Mouse (Mus musculus): ENCODE measurements around the gene Slc25a54. TPM values are rescaled to one million over a fixed set of nuclear protein-coding genes. Genes with fewer than 3 reads are reported as not detected.

The Slc25a54 gene
- total and polyA plus RNA-seq, 3 experiments = not detected

- Histone ChIP-seq H3K4me2 (ENCODE audit: insufficient read depth, low read depth, poor library complexity, severe bottlenecking) (no peak overlapping the region), H3K27me3 (replicated peaks) (no peaks in the 10 kb centered on the region), H3K79me2 (replicated peaks; ENCODE audit: control insufficient read depth, extremely low read depth, insufficient read depth, poor library complexity, severe bottlenecking) (no peaks in the 10 kb centered on the region), H3K9ac (ENCODE audit: insufficient read depth, low read depth) (no peak overlapping the region), H3K9me3 (replicated peaks; ENCODE audit: low read length) (no peaks in the 10 kb centered on the region), H3K36me3 (replicated peaks in 1 of 2; ENCODE audit: control insufficient read depth in 1 of 2, insufficient read depth in 1 of 2, low read length in 1 of 2) (no peaks in the 10 kb centered on the region), H3K27ac (ENCODE audit: insufficient read depth, low read depth) (no peak overlapping the region), H3K4me3 (replicated peaks in 1 of 3; ENCODE audit: low read depth in 2 of 3, low read length in 2 of 3, poor library complexity in 1 of 3) (no peak overlapping the region), H3K4me1 (ENCODE audit: control insufficient read depth in 1 of 2, insufficient read depth in 2 of 2) (no peaks in the 10 kb centered on the region)
- TF ChIP-seq CHD2 (IDR thresholded peaks at IDR 0.05; ENCODE audit: low read length) = no peak
- no peak for TF ChIP-seq MAX (IDR thresholded peaks at IDR 0.05; ENCODE audit: low read length)
- no peak for TF ChIP-seq MEF2A (IDR thresholded peaks at IDR 0.05; ENCODE audit: borderline replicate concordance, low read depth, low read length)
- no peak for TF ChIP-seq ELF1 (IDR thresholded peaks at IDR 0.05; ENCODE audit: low read depth, low read length)
- no peak for TF ChIP-seq POLR2AphosphoS2 (IDR thresholded peaks at IDR 0.05; ENCODE audit: low read depth, low read length)
- no peak for TF ChIP-seq UBTF (IDR thresholded peaks at IDR 0.05; ENCODE audit: low read depth, low read length)
- TF ChIP-seq E2F4 (IDR thresholded peaks at IDR 0.05; ENCODE audit: insufficient replicate concordance, low read depth, low read length) = no peak
- TF ChIP-seq NRF1 (IDR thresholded peaks at IDR 0.05; ENCODE audit: low read depth, low read length) = no peak
- no peak for TF ChIP-seq MAFK (IDR thresholded peaks at IDR 0.05; ENCODE audit: insufficient replicate concordance, low read length)
- TF ChIP-seq SIN3A (IDR thresholded peaks at IDR 0.05; ENCODE audit: low read length) = no peak
- no peak for TF ChIP-seq BHLHE40 (IDR thresholded peaks at IDR 0.05; ENCODE audit: low read depth, low read length)
- no peak for TF ChIP-seq CHD1 (IDR thresholded peaks at IDR 0.05; ENCODE audit: low read depth, low read length)
- TF ChIP-seq ZKSCAN1 (IDR thresholded peaks at IDR 0.05; ENCODE audit: borderline replicate concordance, low read depth, low read length) = no peak
- no peak for TF ChIP-seq ZC3H11A (IDR thresholded peaks at IDR 0.05; ENCODE audit: low read depth, low read length)
- in situ Hi-C loops (cut with MboI; ENCODE audit: low pct_ligation_motif_present, low pct_unique_long_range_greater_than_20kb, low sequenced_read_pairs) (no loop called here), dilution Hi-C loops (cut with MboI; ENCODE audit: extremely low pct_ligation_motif_present, extremely low pct_unique_long_range_greater_than_20kb, low sequenced_read_pairs) (no loop called here)
- DNase-seq (ENCODE audit: extremely low read depth) = no peak
These were observed 49.5 kb downstream of the Slc25a54 start for GRCm38 (mm10) chr3:109129768-109130167.

GRCm38 (mm10) chr3:109132966-109133365 lies 52.7 kb downstream of the Slc25a54 start:
- no peak overlapping the region for H3K4me2 ChIP-seq (ENCODE audit: insufficient read depth, low read depth, poor library complexity, severe bottlenecking)
- TF ChIP-seq SMC3 (IDR thresholded peaks at IDR 0.05; ENCODE audit: low read depth, low read length) = no peak
- TF ChIP-seq KAT2A (IDR thresholded peaks at IDR 0.05; ENCODE audit: insufficient replicate concordance, low read length) = no peak
- no peak for TF ChIP-seq ZKSCAN1 (IDR thresholded peaks at IDR 0.05; ENCODE audit: borderline replicate concordance, low read depth, low read length)
- no peak for TF ChIP-seq EP300 (IDR thresholded peaks at IDR 0.05; ENCODE audit: low read length)
- TF ChIP-seq MAX (IDR thresholded peaks at IDR 0.05; ENCODE audit: low read length) = no peak
- no peak for TF ChIP-seq POLR2AphosphoS2 (IDR thresholded peaks at IDR 0.05; ENCODE audit: low read depth, low read length)
- no peak for TF ChIP-seq MXI1 (IDR thresholded peaks at IDR 0.05; ENCODE audit: low read depth, low read length)
- TF ChIP-seq PAX5 (IDR thresholded peaks at IDR 0.05; ENCODE audit: low read length) = no peak
- no peak for TF ChIP-seq MEF2A (IDR thresholded peaks at IDR 0.05; ENCODE audit: borderline replicate concordance, low read depth, low read length)
- no peaks in the 10 kb centered on the region for H3K4me1 ChIP-seq (ENCODE audit: control insufficient read depth in 1 of 2, insufficient read depth in 2 of 2)
- H3K9ac ChIP-seq (ENCODE audit: insufficient read depth, low read depth) = no peak overlapping the region
- in situ Hi-C loops (cut with MboI; ENCODE audit: low pct_ligation_motif_present, low pct_unique_long_range_greater_than_20kb, low sequenced_read_pairs) = no loop called here
- H3K9me3 ChIP-seq (replicated peaks; ENCODE audit: low read length) = no peaks in the 10 kb centered on the region
- H3K27ac ChIP-seq (ENCODE audit: insufficient read depth, low read depth) = no peak overlapping the region
- no peaks in the 10 kb centered on the region for H3K36me3 ChIP-seq (replicated peaks in 1 of 2; ENCODE audit: control insufficient read depth in 1 of 2, insufficient read depth in 1 of 2, low read length in 1 of 2)
- no peak overlapping the region for H3K4me3 ChIP-seq (replicated peaks in 1 of 3; ENCODE audit: low read depth in 2 of 3, low read length in 2 of 3, poor library complexity in 1 of 3)
- no peak for DNase-seq (ENCODE audit: extremely low read depth)
- dilution Hi-C loops (cut with MboI; ENCODE audit: extremely low pct_ligation_motif_present, extremely low pct_unique_long_range_greater_than_20kb, low sequenced_read_pairs) = no loop called here
- H3K27me3 ChIP-seq (replicated peaks) = no peaks in the 10 kb centered on the region
- H3K79me2 ChIP-seq (replicated peaks; ENCODE audit: control insufficient read depth, extremely low read depth, insufficient read depth, poor library complexity, severe bottlenecking) = no peaks in the 10 kb centered on the region

Data from CH12.LX (cell line).